Mouse (Mus musculus) heart, postnatal 0 days (tissue): ENCODE results near the gene Wdr70.

Experiments
- CTCF ChIP-seq: IDR thresholded peaks from 2 replicates; pipeline ENCODE4 v1.5.1; 2016; ENCODE audit warnings: antibody characterized with exemption, control low read depth, low read depth
- EP300 ChIP-seq: IDR thresholded peaks from 2 replicates; pipeline ENCODE4 v1.6.1; 2016; ENCODE audit warnings: antibody characterized with exemption, low read depth

GRCm38 (mm10) chr15:8108966-8109743 lies 10.1 kb upstream of the Wdr70 start, which contains the start of gene Nup155:
- TF ChIP-seq EP300 (no peak), CTCF (no peak)
